14 mouse cellular contexts compared by ENCODE assay signal in genomic region chr14:117908231-117908920, GRCm38 (mm10).
DNase-seq lines count a peak whose midpoint lies in the region; ATAC-seq lines count a peak whose summit lies in the region.
"Had no signal": no experiment of that assay in that cellular context is flagged by ENCODE, and none has a peak within 500 bp of the region (broad histone marks: within the 10 kb centered on the region; RNA-seq: fewer than 3 reads in every experiment).

No protein-coding gene starts in this region.

- no peaks in the 10 kb centered on the region for H3K9me3 ChIP-seq in hindbrain, embryonic 10.5 days
- no peaks in the 10 kb centered on the region for H3K9me3 ChIP-seq in hindbrain, embryonic 16.5 days (ENCODE audit: control insufficient read depth, low read length)
- H3K9me3 ChIP-seq in intestine, embryonic 15.5 days = no peaks in the 10 kb centered on the region
- H3K9me3 ChIP-seq: hindbrain, embryonic 12.5 days had no signal

- no peak overlapping the region for H3K4me2 ChIP-seq in hindbrain, embryonic 16.5 days (ENCODE audit: low read length)
- H3K4me2 ChIP-seq in intestine, embryonic 15.5 days (replicated peaks) = no peak overlapping the region
- H3K4me2 ChIP-seq: hindbrain, embryonic 12.5 days had no signal

- no peak for ATAC-seq in hindbrain, embryonic 16.5 days
- ATAC-seq in intestine, embryonic 15.5 days = peak; percentile 43; the same call in 1 of the 2 replicates
- ATAC-seq: forebrain, postnatal 0 days had no signal

- H3K4me1 ChIP-seq in hindbrain, embryonic 10.5 days (replicated peaks) = peaks cover 59% of the 10 kb centered on the region
- H3K4me1 ChIP-seq in hindbrain, embryonic 16.5 days (ENCODE audit: control insufficient read depth, insufficient read depth, low read depth, low read length) = peaks cover 10% of the 10 kb centered on the region
- 0 out of 2 replicates have a peak, but pooled peaks cover 5% of the 10 kb centered on the region for H3K4me1 ChIP-seq in intestine, embryonic 15.5 days (replicated peaks)

- no peaks in the 10 kb centered on the region for H3K27me3 ChIP-seq in hindbrain, embryonic 10.5 days (ENCODE audit: insufficient read depth, poor library complexity, severe bottlenecking)
- no peaks in the 10 kb centered on the region for H3K27me3 ChIP-seq in hindbrain, embryonic 16.5 days (replicated peaks; ENCODE audit: control insufficient read depth, insufficient read depth, low read length)
- H3K27me3 ChIP-seq in intestine, embryonic 15.5 days (replicated peaks) = no peaks in the 10 kb centered on the region
- H3K27me3 ChIP-seq: hindbrain, embryonic 12.5 days had no signal

- no peak overlapping the region for H3K4me3 ChIP-seq in hindbrain, embryonic 10.5 days
- H3K4me3 ChIP-seq in hindbrain, embryonic 16.5 days (ENCODE audit: low read length) = no peak overlapping the region
- no peak overlapping the region for H3K4me3 ChIP-seq in intestine, embryonic 15.5 days (replicated peaks)
- H3K4me3 ChIP-seq: hindbrain, embryonic 12.5 days had no signal

- no peaks in the 10 kb centered on the region for H3K36me3 ChIP-seq in hindbrain, embryonic 10.5 days
- no peaks in the 10 kb centered on the region for H3K36me3 ChIP-seq in hindbrain, embryonic 16.5 days (ENCODE audit: control insufficient read depth, insufficient read depth, low read length)
- H3K36me3 ChIP-seq in intestine, embryonic 15.5 days = no peaks in the 10 kb centered on the region
- H3K36me3 ChIP-seq: hindbrain, embryonic 12.5 days had no signal

- WGBS in hindbrain, embryonic 10.5 days = 78% methylated on average over 8 of the region's 8 CpGs
- 73% methylated on average over 8 of the region's 8 CpGs for WGBS in hindbrain, embryonic 16.5 days
- WGBS in intestine, embryonic 15.5 days = 40% methylated on average over 8 of the region's 8 CpGs

- peak overlapping the region; percentile 42; the same call in 1 of the 2 replicates for H3K27ac ChIP-seq in hindbrain, embryonic 10.5 days
- no peak overlapping the region for H3K27ac ChIP-seq in hindbrain, embryonic 16.5 days (ENCODE audit: low read depth, low read length)
- H3K27ac ChIP-seq in intestine, embryonic 15.5 days = no peak overlapping the region
- H3K27ac ChIP-seq: hindbrain, embryonic 12.5 days had no signal

- DNase-seq in hindbrain, embryonic 10.5 days (ENCODE audit: low spot score) = no peak
- DNase-seq in brain, adult 2 months (ENCODE audit: low read depth, low spot score) = peak; percentile 24
- DNase-seq in heart, adult 8-10 months (ENCODE audit: low spot score) = peak; percentile 67
- DNase-seq in embryo, embryonic 10.5 days (ENCODE audit: low spot score) = no peak
- no peak for DNase-seq in adrenal gland, adult (ENCODE audit: inconsistent age in 2 of 2, low spot score in 1 of 2)
- no peak for DNase-seq in right cerebral cortex, postnatal 36 days (ENCODE audit: low spot score in 2 of 2)
- DNase-seq: adrenal gland, adult 8-10 months; cerebellum, adult 11 months; forebrain, postnatal 0 days; lung, postnatal 36 days; thymus, adult 18-20 months had no signal

- no peak overlapping the region for H3K9ac ChIP-seq in hindbrain, embryonic 16.5 days (ENCODE audit: low read depth, low read length)
- H3K9ac ChIP-seq in intestine, embryonic 15.5 days = no peak overlapping the region
- H3K9ac ChIP-seq: forebrain, postnatal 0 days; hindbrain, embryonic 12.5 days had no signal

Comparison
In these comparisons a context has a peak if more than half of its experiments do, and no peak if none do; other contexts are left out.
1. DNase-seq: peak in brain, adult 2 months (single experiment) and heart, adult 8-10 months (single experiment); none in hindbrain, embryonic 10.5 days (single experiment), embryo, embryonic 10.5 days (single experiment), adrenal gland, adult (0 of 2) and right cerebral cortex, postnatal 36 days (0 of 2).